Mouse (Mus musculus) kidney, postnatal 10 days (tissue): ENCODE data around the gene Pom121l2.

ENCODE experiments used
- DNase-seq: peaks from one replicate; pipeline ENCODE4 v3.0.0; 2021; ENCODE audit warnings: mixed read lengths

Pom121l2 gene

DNA sequence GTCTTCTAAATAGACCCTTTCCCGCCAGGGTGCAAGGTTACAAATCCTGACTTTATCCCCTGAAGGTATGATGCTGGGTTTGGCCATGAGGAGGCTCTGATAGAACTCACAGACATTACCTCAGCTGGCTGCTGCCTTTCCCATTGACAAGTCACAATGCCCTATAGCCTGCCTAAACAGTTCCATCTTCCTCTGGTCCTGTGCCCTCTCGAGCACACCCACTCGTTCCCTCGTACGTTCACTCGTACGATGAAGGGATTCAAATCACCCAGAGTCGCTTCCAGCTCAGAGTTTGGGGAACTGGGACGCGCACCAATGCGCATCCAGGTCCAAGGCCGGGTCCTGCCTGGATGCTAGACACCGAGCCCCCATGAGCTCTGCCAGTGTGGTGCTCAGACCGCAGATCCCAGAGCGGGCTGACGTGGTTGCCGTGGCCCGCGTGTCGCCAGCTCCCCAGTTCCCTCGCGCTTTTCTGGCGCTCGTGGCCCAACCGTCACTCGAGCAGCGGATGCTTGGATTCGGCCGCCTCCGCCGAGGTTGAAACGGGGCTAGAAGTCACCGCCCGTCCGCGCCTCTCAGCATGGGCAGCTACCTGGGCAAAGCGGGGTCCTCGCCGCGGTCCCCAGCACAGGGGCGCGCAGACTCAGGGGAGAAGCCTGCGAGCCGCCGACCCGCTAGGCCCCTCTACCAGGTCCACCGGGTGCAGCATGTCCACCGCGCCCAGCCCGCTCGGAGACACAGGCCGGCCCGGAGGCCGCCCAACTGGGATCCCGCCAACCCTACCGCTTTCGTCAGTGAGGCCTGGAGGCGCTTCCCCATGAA lies at the start of gene Pom121l2:
Gene Pom121l2 (plus strand): TSS at position 214 of the 822 bp plus-strand sequence.
- peak; percentile 61 for DNase-seq

DNA sequence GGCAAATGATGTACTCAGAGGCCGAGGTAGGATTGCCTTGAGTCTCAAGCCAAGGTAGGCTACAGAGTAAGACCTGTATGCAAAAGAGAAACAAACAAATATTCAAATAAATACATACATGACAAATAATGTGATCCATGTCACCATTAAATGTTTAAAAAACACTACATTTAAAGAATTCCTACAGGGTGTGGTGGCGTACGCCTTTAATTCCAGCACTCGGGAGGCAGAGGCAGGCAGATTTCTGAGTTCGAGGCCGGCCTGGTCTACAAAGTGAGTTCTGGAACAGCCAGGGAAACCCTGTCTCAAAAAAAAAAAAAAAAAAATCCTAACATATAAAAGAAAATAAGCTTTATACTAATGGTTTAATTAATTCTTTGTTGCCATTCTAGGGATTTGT lies 49.3 kb upstream of the Pom121l2 start:
- DNase-seq, result no peak

DNA sequence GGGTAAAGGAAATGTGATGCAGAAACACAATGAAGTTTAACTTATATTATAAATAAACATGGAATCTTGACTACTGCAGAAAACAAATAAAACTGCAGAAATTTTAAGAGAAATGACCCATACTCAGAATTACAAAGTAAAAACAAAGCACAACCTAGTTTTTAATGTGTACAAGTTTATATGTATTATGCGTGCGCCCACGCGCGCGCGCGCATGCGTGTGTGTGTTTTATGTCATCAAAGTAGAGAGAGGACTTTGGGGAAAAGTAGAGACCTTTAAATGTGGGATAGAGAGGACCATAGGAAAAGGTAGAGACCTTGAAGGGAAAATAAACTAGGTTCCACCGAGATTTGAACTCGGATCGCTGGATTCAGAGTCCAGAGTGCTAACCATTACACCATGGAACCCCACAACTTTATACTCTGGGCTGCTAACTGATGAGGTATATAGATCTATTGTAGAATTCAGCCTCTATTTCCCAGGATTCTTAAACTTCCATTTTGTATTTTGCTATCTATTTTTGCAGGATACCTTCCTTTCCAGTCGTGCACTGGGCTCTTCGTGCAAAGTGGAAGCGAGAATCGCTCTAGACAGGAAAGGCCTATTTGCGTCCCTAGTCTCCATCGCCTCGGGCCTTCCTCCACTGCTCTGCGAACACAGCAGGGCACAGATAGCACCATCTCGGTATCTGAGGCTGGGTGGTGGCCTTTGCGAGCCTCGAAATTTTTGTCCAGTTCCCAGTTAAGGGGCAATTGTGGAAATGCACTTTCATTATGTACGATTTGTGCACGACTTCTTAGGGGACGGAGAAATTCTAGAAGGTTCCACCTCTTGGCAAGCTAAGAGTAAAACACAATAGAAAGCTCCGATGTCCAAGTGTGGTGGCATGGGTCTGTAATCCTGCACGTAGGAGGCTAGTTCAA lies 47.1 kb upstream of the Pom121l2 start:
- DNase-seq, result no peak

DNA sequence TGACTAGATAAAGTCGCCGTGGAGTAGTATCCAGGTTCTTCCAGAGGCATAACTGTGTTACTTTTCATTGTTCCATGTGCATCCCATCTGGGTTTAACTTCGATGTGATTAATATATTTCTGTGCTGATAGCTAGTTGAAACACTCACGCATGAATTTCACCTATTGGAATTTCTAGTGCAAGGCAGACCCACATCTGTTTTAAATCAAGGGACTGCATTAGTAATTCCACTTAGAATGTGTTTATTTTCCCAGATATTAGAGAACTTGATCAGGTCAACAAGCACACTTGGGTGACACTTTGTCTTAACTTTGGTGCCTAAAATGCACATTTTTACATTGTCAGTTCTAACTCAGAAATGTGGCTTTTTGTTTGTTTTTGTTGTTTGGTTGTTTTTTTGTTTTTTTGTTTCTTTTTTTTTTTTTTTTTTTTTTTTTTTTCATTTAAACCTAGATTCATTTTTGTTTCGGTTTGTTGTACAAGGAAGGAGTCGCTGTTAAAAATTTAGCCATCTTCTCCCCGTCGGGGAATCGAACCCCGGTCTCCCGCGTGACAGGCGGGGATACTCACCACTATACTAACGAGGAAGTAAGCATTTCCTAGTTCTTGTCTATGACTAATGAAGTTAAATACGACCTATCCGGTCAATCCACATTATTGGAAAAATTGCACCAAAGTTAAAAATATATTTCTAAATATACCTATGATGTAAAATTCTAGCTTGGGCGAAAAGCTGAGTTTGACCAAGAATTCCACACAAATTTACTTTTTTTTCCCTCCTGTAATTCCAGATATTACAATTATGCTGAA lies 45.8 kb upstream of the Pom121l2 start:
- peak; percentile 61 for DNase-seq

DNA sequence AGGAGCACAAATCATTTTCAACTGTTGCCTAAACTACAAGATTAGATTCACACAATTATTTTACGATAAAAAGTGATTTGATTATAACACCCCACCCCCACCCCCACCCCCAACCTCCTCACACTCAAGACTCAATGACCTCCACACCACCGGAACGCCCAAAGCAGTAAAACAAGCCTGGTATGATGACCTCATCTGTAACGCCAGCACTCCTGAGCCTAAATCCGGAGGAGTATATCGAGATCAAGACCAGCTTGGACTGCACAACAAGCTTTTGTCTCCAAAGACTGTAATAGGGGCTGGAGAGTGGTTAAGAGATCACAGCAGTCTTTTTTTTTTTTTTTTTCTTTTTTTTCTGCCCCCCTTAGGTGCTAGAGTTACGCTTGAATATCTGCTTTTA lies 45.2 kb upstream of the Pom121l2 start:
- no peak for DNase-seq

DNA sequence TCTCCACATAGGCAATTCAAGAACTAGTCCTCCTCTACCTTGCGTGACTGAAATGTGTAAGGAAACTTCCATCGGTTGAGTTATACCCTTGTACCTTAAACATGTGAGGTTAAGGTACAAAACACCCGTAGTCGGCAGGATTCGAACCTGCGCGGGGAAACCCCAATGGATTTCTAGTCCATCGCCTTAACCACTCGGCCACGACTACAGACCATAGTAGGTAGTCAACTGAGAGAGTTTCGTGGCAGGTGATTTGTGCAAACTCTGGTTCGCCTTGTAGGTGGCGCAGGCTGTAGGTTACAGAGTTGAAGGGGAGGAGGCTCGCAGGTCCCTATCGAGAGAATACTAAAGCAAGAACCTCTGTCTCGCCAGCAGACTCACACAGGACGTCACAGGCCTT lies 44.0 kb upstream of the Pom121l2 start:
- peak; percentile 19 for DNase-seq

DNA sequence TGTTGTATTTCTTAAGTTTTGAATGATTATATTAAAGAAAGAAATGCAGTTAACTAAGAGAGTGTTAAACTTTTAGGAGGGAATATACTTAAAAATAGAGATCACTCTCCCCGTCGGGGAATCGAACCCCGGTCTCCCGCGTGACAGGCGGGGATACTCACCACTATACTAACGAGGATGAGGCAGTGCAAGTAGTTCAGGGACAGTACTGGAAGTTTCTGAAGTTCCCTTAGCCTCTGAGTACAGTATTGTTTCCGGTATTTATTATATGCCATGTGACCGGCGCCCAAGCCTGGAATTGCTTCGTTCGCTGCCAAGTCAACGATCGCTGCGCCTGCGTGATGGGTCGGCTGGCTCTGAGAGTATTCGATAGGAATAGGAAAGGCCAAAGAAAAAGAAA lies 40.8 kb upstream of the Pom121l2 start:
- peak; percentile 90 for DNase-seq

DNA sequence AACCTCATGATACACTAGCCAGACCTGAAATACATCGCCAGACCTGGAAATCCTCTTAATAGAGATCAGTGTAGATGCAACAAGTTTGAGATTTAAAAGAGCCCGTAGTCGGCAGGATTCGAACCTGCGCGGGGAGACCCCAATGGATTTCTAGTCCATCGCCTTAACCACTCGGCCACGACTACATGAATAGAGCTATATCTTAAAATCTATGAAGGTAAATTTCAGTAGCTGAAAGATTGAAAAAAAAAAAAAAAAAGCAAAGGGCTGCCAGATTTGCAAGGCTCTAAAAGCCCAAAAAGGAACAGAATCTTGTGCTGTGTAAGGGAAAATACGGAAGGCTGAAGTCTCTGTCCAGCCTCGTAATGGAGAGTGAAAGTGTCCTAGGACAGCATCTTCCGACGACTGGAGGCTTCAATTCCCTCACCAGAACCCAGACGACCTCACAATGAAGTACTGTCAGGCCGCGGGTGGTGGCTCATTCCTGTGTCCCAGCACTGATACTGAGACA lies 40.1 kb upstream of the Pom121l2 start:
- DNase-seq, result peak; percentile 88

DNA sequence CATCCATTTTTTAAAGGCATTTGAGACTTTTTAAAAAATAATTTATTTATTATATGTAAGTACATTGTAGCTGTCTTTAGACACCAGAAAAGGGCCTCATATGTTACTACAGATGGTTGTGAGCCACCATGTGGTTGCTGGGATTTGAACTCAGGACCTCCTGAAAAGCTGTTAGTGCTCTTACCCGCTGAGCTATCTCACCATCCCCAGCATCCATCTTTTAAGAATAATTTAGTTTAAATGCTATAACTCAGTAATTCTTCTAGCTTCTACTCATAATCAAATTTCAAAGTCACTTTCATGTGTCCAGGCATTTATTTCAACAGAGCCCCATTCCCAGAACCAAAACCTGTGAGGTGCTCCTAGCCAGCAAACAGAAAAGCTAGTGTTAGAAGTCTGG lies 37.4 kb upstream of the Pom121l2 start:
- no peak for DNase-seq

DNA sequence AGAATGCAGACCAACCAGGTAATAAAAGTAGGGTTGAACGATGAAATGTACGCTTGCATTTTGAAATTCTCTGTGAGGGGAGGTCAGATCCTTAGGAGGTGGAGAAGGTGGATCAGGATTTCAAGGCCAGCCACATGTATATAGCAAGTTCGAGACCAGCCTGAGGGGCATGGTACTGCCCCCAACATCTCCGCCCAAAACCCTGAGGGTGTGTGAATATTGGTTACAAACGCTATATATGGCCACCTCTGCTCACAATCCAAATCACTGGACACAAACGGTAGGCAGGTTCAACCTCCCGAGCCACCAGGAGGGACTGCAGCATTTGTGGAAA lies 36.4 kb upstream of the Pom121l2 start:
- DNase-seq, result no peak

DNA sequence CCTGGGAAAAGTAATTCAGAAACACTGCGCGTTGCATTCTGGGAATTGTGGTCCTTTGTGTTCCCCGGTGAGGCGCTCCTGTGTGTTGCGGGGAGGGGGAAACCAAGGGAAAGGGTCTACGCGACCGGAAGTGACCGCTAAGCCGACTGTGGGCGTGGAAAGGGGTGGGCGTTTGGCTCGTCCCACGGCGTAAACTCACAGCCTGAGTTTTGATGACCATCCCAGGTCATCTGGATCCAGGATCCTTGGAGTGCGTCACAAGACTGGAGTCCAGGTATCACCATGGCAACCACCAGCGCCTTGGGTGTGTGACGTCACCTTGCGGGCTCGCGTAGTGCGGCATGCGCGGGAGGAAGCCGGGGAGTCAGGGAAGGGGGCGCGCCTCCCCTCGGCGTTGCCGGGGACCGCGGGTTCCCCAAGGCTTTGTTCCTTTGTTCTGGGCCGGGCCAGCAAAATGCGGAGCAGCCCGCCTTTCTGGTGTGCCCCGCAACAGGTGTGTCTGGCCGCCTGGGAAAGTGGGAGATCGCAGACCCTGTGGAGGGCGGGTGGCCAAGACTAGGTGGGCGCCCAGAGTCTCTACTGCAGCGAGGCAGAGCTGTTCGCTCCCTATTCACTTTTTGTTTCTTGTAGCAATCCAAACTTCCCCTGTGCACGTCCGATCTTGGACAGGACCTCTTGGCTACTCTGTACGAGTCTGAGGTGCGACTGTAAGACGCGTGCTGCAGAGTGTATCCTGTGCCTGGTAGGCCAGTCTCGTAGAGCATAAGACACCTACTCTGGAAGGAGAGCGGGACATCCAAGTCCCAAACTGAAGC lies 35.9 kb upstream of the Pom121l2 start, which contains the start of gene Zfp184:
Gene Zfp184 (plus strand): TSS at position 169 of the 815 bp plus-strand sequence.
- DNase-seq, result peak; percentile 93

DNA sequence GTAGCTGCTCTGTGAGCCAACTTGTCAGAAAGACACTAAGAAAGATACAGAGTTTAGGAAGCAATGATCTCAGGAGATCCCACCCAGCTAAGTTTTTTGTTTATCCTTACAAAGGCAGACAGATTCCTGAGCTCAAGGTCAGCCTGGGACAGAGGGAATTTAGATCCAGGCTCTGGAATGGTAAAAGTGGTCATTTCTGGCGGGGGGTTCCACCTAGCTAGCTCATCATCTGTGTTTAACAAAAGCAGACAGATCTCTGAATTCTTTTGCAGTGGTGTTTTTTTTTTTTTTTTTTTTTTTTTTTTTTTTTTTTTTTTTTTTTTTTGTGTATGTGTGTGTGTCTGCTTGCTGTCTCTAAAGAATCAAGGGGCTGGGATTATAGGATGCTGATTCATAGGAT lies 11.7 kb upstream of the Pom121l2 start:
- no peak for DNase-seq

DNA sequence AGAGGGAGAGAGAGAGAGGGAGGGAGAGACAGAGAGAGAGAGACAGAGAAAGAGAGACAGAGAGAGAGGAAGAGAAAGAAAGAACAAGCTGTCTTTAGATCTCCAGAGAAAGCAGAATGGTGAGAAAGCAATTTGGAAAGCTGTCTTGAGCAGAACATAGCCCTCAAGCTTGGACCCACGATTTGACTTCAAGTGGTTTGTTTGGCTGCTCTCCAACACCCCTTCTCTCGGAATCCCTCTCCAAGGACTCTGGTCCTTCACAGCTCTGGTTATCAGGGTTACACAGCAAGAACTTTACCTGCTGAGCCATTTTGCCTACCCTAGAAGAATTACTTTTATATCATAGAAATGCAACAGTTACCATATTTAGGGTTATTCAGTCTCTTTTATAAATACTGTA lies 11.2 kb upstream of the Pom121l2 start:
- no peak for DNase-seq

DNA sequence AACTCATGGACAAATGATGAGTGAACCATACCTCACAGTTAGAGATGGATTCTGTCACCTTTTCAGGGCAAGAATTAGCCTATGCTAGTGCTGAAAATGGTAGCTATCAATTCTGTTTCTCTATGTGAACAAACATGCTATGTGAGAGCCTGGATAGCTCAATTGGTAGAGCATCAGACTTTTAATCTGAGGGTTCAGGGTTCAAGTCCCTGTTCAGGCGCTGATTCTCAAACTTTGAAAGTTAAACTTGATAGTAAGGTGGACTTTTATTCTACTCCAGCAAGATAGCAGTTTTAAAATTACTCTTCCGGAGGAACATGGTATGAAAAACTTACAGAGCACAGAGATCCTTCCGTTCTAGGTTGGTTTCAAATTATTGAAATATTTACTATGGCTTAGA lies 9.4 kb upstream of the Pom121l2 start:
- DNase-seq, result no peak

DNA sequence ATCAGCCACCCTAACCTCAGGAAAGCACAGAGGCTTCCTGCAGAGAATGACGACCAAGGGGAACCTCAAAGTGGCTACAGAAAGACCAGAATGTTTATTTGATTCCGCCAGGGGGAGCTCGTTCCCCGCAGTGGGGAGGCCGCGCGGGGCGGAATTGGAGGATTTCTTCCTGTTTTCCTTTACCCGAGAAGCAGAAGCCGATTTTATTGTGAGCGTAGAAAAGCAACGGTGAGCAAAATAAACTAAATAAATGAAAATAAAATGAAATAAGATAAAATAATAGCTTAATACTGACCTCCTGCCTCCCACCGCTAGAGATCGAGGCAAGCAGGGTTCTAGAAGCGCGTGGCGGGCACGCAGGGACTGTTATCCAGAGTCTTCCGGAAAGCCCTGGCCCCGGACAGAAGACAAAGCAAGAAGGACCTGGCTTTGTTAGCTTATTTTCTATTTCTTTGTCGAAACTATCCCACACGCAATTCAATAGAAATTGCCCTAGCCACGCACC lies 6.7 kb upstream of the Pom121l2 start:
- DNase-seq, result peak; percentile 94

DNA sequence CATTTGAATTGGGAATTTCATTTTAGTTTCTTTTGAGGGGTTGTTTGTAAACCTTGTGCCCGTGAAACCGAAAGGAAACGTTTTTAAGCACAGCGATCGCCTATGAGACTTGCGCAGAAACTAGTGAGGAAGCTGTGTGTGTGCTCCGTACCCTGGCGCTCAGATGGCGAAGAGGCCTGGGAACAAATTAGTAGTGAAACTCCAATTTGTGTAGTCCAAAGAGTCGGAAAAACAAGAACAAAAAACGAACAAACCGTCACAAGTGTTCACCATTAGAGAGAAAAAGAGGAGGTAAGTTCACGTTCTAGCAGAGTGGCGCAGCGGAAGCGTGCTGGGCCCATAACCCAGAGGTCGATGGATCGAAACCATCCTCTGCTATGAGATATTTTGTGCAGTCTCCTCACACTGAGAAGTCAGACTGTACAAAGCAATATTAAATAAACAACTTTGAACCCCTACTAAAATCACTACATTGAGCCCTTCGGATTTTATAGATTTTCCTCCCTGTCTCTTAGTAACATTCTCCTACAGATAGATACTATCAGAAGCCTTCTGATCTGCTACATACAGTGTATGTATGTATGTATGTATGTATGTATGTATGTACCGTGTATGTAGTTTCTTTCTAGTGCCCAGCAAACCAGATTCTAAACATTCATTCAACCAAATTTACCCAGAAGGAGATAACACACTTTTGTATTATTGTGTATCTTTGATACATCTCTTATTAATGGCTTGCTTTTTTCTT lies 6.1 kb upstream of the Pom121l2 start:
- peak; percentile 78 for DNase-seq

DNA sequence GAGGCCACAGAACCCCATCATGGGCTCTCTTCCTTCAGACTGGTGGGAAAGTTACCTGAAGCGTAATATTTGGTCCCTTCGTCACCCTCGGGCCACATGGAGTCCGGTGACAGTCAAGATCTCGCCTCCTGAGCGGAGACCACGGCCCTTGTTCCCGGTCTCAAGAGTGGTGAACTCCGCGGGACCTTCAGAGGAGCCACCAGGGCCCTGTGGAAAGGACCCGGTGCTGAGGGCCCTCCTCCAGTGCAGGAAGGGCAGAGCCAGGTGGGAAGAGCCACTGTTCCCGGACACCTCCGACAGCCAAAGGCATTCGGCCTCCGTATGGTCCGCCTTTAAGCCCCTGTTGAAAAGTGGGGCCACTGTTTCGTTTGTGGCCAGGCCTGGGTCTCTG lies 804 bp downstream of the Pom121l2 start:
- DNase-seq, result no peak

DNA sequence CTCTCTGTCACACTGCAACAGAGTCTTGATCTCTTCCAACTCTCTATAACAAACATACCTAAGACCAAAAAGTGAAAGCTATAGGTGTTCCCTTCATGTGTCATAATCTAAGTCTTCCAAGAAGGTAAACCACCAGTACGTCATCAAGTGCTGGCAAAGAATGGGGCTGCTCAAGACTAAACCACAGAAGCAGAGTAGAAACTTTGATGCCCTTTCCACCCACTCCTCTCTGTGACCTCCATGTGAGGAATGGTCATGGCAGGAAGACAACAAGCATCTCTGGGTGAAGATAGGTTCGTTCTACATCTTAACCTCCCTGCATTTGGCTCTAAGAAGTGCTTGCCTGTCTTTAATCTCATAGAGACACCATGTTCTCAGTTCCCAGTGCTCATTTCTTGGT lies 3.5 kb downstream of the Pom121l2 start:
- no peak for DNase-seq

DNA sequence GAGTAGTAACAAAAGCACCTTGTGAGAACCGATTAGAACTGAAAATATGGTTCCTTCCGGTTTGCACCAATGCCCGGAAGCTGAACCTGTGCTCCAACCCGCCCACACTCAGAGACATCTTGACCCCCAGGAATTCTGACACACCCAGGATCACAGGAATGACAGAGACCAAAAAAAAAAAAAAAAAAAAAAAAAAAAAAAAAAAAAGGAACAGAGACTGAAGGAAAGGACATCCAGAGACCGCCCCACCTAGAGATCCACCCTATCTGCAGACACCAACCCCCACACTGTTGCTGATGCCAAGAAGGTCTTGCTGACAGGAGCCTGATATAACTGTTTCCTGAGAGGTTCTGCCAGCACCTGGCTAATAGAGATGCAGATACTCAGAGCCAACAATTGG lies 11.6 kb downstream of the Pom121l2 start:
- no peak for DNase-seq

DNA sequence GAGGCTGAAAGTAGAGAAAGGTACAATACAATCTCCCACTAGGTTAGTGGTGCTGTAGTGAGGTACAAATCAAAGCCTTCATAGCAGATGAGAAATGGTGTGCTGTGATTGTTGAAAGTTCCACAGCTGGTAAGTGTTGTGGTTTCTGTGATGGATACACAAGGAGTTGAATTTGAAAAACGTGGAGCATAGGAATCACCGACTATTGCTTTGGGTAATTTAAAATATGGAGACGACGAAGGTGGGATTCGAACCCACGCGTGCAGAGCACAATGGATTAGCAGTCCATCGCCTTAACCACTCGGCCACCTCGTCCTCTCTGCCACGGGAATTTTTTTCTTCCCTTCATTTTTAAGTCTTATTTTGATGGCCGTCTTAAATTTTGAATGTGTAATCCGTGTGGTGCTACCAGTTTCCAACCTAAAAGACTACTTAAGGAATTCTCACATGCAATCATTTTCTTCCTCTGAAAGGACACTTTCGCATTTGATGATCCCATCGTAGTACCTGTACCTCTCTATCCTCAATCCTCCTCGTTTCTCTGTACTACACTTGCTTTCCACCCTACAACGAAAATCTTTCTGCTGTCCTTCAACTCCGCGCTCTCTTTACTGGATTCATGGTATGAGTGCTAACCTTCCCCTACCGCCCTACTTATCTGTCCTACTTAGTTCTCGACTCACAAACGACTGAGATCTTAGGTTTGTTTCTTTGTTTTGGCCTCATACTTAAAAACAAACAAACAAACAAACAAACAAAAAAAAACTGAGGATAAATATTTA lies 13.2 kb downstream of the Pom121l2 start:
- peak; percentile 20 for DNase-seq
